Mouse (Mus musculus): ENCODE measurements around the gene Gdpgp1. TPM values are rescaled to one million over a fixed set of nuclear protein-coding genes. Genes with fewer than 3 reads are reported as not detected.

Gdpgp1 gene
- polyA plus RNA-seq, 1 experiment from 2014 or later, result 1.6 TPM

DNA sequence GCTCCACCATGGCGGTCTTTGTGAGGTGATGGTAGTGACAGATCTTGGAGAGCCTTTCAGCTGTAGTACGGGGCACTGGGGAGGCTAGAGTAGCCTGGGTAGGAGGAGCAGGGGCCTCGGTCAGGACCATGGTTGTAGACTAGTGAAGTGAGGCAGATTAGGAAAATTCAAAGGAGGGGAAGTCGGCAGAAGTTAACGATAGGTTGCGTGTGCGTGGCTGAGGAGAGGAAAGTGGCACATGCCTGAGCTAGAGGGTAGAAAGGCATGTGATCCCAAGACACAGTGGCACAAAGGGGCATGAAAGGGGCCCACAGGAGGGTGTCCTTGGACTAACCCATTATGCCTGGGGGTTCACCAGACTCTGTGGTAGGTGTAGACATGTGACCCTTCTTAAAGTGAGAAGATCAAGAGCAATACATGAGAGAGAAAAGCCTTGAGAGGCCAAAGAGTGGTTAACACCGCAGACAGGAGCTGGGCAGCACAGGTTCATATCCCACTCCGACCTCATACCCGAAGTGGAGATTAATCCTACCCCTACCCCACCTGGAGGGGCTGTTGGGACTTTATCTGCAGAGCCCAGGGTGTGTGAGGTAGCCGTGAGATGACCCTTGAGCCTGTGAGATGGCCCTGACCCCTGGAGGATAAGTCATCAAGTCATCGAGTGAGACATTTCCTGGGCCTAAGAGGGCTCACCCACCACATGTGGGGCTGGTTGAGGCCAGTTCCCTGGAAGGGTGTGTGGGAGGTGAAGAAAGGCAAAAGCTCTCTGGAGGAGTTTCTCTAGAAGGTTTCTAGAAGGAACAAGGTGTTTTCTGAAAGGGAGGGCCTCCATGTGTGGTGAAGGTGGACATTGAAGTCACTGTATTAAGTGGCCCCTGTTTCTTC, 26.7 kb upstream of the Gdpgp1 start:
- WGBS (ENCODE audit: insufficient replicate concordance), result 66% methylated on average over 12 of the region's 12 CpGs
- H3K9me3 ChIP-seq (ENCODE audit: low read length), result no peaks in the 10 kb centered on the region
- ATAC-seq, result no peak
- peaks cover 94% of the 10 kb centered on the region for H3K4me1 ChIP-seq (ENCODE audit: insufficient read depth)
- peak overlapping the region; percentile 98 for H3K27ac ChIP-seq (ENCODE audit: low read depth)
- no peak overlapping the region for H3K4me3 ChIP-seq (ENCODE audit: low read depth, low read length)
- no peak for DNase-seq
- H3K36me3 ChIP-seq (replicated peaks; ENCODE audit: insufficient read depth, low read length), result peaks cover 22% of the 10 kb centered on the region
- no peak for TF ChIP-seq EP300 (IDR thresholded peaks at IDR 0.05; ENCODE audit: low read depth)
- no peak for TF ChIP-seq CTCF (IDR thresholded peaks at IDR 0.05; ENCODE audit: low read depth)
- H3K9ac ChIP-seq (replicated peaks), result peak overlapping the region; percentile 45
- H3K27me3 ChIP-seq (ENCODE audit: insufficient read depth, low read length), result no peaks in the 10 kb centered on the region
- peak overlapping the region; percentile 64 for H3K4me2 ChIP-seq (ENCODE audit: low read depth, low read length)

DNA sequence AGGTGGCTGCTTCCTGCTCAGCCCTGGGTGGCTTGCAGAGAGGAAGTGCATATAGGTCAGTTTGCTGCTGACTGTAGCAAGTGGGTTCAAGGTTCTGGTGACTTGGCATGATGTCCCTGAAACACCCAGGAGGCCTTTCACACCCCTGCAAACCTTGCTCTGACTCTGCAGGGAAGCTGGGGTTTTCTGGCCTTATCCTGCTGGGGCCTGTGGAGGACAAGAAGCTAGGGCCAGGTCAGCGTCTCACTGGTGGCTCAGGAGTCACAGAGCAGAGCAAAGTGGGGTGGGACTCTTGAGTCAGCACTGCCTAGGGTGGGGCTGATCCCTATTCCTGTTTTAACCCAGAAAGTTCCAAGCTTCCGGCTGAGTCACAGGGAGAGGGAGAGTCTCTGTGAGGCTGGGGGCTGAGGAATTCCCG, 25.3 kb upstream of the Gdpgp1 start:
- Histone ChIP-seq H3K27ac (ENCODE audit: low read depth) (peak overlapping the region; percentile 98), H3K36me3 (replicated peaks; ENCODE audit: insufficient read depth, low read length) (peaks cover 13% of the 10 kb centered on the region), H3K4me2 (ENCODE audit: low read depth, low read length) (peak overlapping the region; percentile 64), H3K4me1 (ENCODE audit: insufficient read depth) (peaks cover 91% of the 10 kb centered on the region), H3K9ac (replicated peaks) (peak overlapping the region; percentile 58), H3K27me3 (ENCODE audit: insufficient read depth, low read length) (no peaks in the 10 kb centered on the region), H3K4me3 (ENCODE audit: low read depth, low read length) (peak overlapping the region; percentile 8), H3K9me3 (ENCODE audit: low read length) (no peaks in the 10 kb centered on the region)
- ATAC-seq (no peak), DNase-seq (no peak)
- TF ChIP-seq EP300 (IDR thresholded peaks at IDR 0.05; ENCODE audit: low read depth), result peak; percentile 50; the same call in 1 of the 2 replicates
- TF ChIP-seq CTCF (IDR thresholded peaks at IDR 0.05; ENCODE audit: low read depth), result no peak
- 32% methylated on average over 3 of the region's 3 CpGs for WGBS (ENCODE audit: insufficient replicate concordance)

DNA sequence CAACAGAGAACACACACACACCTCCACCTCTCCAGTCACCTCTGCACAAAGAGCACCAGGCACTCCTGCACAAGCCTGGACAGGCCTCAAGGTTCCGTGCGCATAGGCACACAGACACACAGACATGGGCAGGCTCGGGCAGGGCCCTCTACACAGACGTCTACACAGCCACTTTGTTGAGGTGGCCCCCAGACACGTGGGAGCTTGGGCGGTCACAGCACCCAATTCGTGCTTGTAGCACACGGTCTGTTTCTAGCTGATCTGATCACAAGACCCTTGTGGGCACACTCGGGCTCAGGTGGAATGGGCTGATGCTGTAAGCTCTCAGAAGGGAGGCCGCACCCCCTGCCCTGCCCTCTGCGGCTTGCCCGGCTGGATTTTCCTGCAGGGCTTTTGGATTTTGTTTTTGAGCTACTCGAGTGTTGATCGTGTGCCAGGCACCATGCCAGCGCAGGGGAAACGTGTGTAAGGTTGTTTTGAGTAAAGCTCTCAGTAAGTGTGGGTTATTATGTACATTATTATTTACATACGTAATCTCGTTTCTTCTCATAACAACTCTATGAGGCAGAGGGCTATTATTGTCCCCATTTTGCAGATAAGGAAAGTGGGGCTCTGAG, 24.5 kb upstream of the Gdpgp1 start:
- peak; percentile 16 for ATAC-seq
- Histone ChIP-seq H3K4me2 (ENCODE audit: low read depth, low read length) (peak overlapping the region; percentile 64), H3K9ac (replicated peaks) (peak overlapping the region; percentile 58), H3K4me3 (ENCODE audit: low read depth, low read length) (0 out of 2 replicates have a peak overlapping the region, but pooled peaks have one; percentile 8), H3K27ac (ENCODE audit: low read depth) (peak overlapping the region; percentile 98), H3K36me3 (replicated peaks; ENCODE audit: insufficient read depth, low read length) (peaks cover 17% of the 10 kb centered on the region), H3K27me3 (ENCODE audit: insufficient read depth, low read length) (no peaks in the 10 kb centered on the region), H3K9me3 (ENCODE audit: low read length) (no peaks in the 10 kb centered on the region), H3K4me1 (ENCODE audit: insufficient read depth) (peaks cover 83% of the 10 kb centered on the region)
- DNase-seq, result peak; percentile 60
- TF ChIP-seq EP300 (IDR thresholded peaks at IDR 0.05; ENCODE audit: low read depth) (no peak), CTCF (IDR thresholded peaks at IDR 0.05; ENCODE audit: low read depth) (no peak)
- WGBS (ENCODE audit: insufficient replicate concordance), result 47% methylated on average over 18 of the region's 18 CpGs

DNA sequence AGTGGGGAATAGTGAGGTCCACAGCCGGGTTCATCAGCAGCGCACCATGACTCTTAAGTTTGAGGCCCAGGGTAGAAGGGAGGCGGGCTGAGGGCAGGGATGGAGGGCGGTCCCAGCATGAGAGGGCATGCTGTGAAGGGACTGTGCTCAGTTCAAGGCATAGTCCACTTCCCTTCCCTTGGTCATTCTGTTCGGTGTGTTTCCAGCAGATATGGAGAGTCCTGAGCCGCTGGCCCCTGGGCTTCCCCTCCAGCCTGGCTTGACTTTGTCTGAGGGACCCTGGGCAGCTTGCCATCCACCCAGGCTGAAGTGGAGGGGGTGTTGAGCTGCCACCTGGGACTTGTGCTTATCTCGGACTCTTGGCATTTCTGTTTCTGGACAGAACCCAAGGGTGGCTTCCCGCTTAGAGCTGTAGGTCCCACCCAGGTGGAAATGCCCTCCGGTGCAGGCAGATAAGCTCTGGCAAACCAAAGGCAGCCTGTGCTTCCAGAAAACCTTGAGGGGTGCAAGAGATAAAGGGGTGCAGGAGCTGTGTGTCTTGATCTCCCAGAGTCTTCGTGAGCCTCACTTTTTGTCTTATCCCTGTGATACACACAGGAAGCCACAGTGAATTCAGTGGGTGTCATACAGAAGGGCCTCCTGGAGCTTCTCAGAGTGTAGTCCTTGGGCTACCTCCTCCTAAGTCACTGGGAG, 23.8 kb upstream of the Gdpgp1 start:
- H3K9ac ChIP-seq (replicated peaks), result peak overlapping the region; percentile 61
- H3K4me2 ChIP-seq (ENCODE audit: low read depth, low read length), result peak overlapping the region; percentile 64
- peak; percentile 98 for TF ChIP-seq EP300 (IDR thresholded peaks at IDR 0.05; ENCODE audit: low read depth)
- TF ChIP-seq CTCF (IDR thresholded peaks at IDR 0.05; ENCODE audit: low read depth), result no peak; the same call in 1 of the 2 replicates
- H3K27me3 ChIP-seq (ENCODE audit: insufficient read depth, low read length), result no peaks in the 10 kb centered on the region
- H3K27ac ChIP-seq (ENCODE audit: low read depth), result peak overlapping the region; percentile 98
- H3K4me1 ChIP-seq (ENCODE audit: insufficient read depth), result peaks cover 75% of the 10 kb centered on the region
- peaks cover 22% of the 10 kb centered on the region for H3K36me3 ChIP-seq (replicated peaks; ENCODE audit: insufficient read depth, low read length)
- DNase-seq (peak; percentile 89), ATAC-seq (peak; percentile 88)
- no peaks in the 10 kb centered on the region for H3K9me3 ChIP-seq (ENCODE audit: low read length)
- WGBS (ENCODE audit: insufficient replicate concordance), result 25% methylated on average over 10 of the region's 10 CpGs
- H3K4me3 ChIP-seq (ENCODE audit: low read depth, low read length), result peak overlapping the region; percentile 21

DNA sequence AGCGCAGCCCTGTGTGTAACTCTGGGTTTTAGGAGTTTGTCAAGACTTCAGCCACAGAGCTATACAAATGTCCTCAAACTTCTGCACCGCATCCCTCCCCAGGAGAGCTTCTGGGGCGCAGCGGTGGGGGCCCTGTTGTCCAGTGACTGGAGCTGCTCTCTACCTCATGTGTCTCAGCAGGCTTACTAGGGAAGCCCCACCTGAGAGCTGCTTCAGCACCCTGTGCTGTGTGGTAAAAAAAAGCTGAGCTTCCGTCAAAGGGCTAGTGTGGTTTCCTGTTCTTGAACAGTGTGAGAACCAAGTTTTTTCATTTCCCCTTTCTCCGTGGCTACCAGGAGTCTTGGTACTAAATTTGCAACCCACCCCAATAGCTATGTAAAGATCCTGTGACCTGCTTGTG, 23.0 kb upstream of the Gdpgp1 start:
- peaks cover 67% of the 10 kb centered on the region for H3K4me1 ChIP-seq (ENCODE audit: insufficient read depth)
- no peak for ATAC-seq
- peak; percentile 70 for DNase-seq
- H3K9me3 ChIP-seq (ENCODE audit: low read length), result no peaks in the 10 kb centered on the region
- H3K27ac ChIP-seq (ENCODE audit: low read depth), result peak overlapping the region; percentile 98
- peaks cover 29% of the 10 kb centered on the region for H3K36me3 ChIP-seq (replicated peaks; ENCODE audit: insufficient read depth, low read length)
- peak overlapping the region; percentile 64 for H3K4me2 ChIP-seq (ENCODE audit: low read depth, low read length)
- WGBS (ENCODE audit: insufficient replicate concordance), result 30% methylated on average over 6 of the region's 6 CpGs
- TF ChIP-seq EP300 (IDR thresholded peaks at IDR 0.05; ENCODE audit: low read depth) (no peak), CTCF (IDR thresholded peaks at IDR 0.05; ENCODE audit: low read depth) (no peak)
- H3K9ac ChIP-seq (replicated peaks), result peak overlapping the region; percentile 61
- no peaks in the 10 kb centered on the region for H3K27me3 ChIP-seq (ENCODE audit: insufficient read depth, low read length)
- H3K4me3 ChIP-seq (ENCODE audit: low read depth, low read length), result peak overlapping the region; percentile 21

All from liver, postnatal 0 days (tissue).